ENCODE assay signal across 16 mouse cellular contexts in genomic region chr4:48992021-48992420, GRCm38 (mm10).
A peak's percentile ranks its signal among the peaks of the same experiment; 100 is the strongest.
DNase-seq lines count a peak whose midpoint lies in the region; ATAC-seq and TF ChIP-seq lines count a peak whose summit lies in the region.
"Had no signal": no experiment of that assay in that cellular context is flagged by ENCODE, and none has a peak within 500 bp of the region (broad histone marks: within the 10 kb centered on the region; RNA-seq: fewer than 3 reads in every experiment).

No protein-coding gene starts in this region.

- DNase-seq in cerebellum, postnatal 36 days, result peak; percentile 7
- DNase-seq in heart, postnatal 14 days, result peak; percentile 7 to 19
- DNase-seq in heart, adult 8-10 months (ENCODE audit: low spot score), result no peak
- peak; percentile 56 for DNase-seq in midbrain, postnatal 0 days (ENCODE audit: low spot score)
- no peak for DNase-seq in midbrain, embryonic 11.5 days (ENCODE audit: low spot score, missing footprints)
- no peak for DNase-seq in layer of hippocampus, adult 9-11 months
- DNase-seq: cerebellum, adult 9-10 months had no signal

- intact Hi-C loops in heart, postnatal 14 days (cut with DNase I), result no loop called here

- WGBS in midbrain, postnatal 0 days, result 53% methylated on average over 3 of the region's 3 CpGs
- WGBS in midbrain, embryonic 11.5 days, result 81% methylated on average over 3 of the region's 3 CpGs

- no peaks in the 10 kb centered on the region for H3K4me1 ChIP-seq in midbrain, postnatal 0 days (ENCODE audit: insufficient read depth, low read length)
- no peaks in the 10 kb centered on the region for H3K4me1 ChIP-seq in midbrain, embryonic 11.5 days (ENCODE audit: control insufficient read depth, insufficient read depth, low read length)
- H3K4me1 ChIP-seq: embryonic facial prominence, embryonic 12.5 days; liver, embryonic 12.5 days; megakaryocyte, embryonic 14.5 days had no signal

- H3K27ac ChIP-seq in midbrain, postnatal 0 days (ENCODE audit: low read depth, low read length), result no peak overlapping the region
- H3K27ac ChIP-seq in midbrain, embryonic 11.5 days (ENCODE audit: low read depth, low read length), result no peak overlapping the region
- H3K27ac ChIP-seq: embryonic facial prominence, embryonic 12.5 days; forebrain, embryonic 10.5 days; layer of hippocampus, adult 2 months; liver, embryonic 12.5 days had no signal

- H3K36me3 ChIP-seq in midbrain, postnatal 0 days (ENCODE audit: insufficient read depth, low read length), result no peaks in the 10 kb centered on the region
- no peaks in the 10 kb centered on the region for H3K36me3 ChIP-seq in midbrain, embryonic 11.5 days (ENCODE audit: control insufficient read depth, insufficient read depth, low read length)
- H3K36me3 ChIP-seq: embryonic facial prominence, embryonic 12.5 days; forebrain, embryonic 10.5 days; liver, embryonic 12.5 days had no signal

- no peaks in the 10 kb centered on the region for H3K27me3 ChIP-seq in midbrain, postnatal 0 days (ENCODE audit: insufficient read depth, low read length)
- no peaks in the 10 kb centered on the region for H3K27me3 ChIP-seq in midbrain, embryonic 11.5 days (ENCODE audit: control insufficient read depth, insufficient read depth, low read length)
- H3K27me3 ChIP-seq: embryonic facial prominence, embryonic 12.5 days; liver, embryonic 12.5 days; megakaryocyte, embryonic 14.5 days had no signal

- ATAC-seq in cerebellum, adult (ENCODE audit: insufficient number of reproducible peaks, low FRiP score, low TSS enrichment), result no peak
- ATAC-seq in midbrain, postnatal 0 days (ENCODE audit: low FRiP score), result no peak
- no peak for ATAC-seq in midbrain, embryonic 11.5 days (ENCODE audit: low FRiP score)
- ATAC-seq in monocyte, adult 5-6 weeks (replicated peaks; ENCODE audit: insufficient number of reproducible peaks, low FRiP score, low TSS enrichment, poor library complexity, severe bottlenecking), result no peak
- ATAC-seq: liver, embryonic 12.5 days; lung, postnatal 0 days had no signal

- no peak overlapping the region for H3K4me2 ChIP-seq in midbrain, postnatal 0 days (ENCODE audit: low read depth, low read length, poor library complexity, severe bottlenecking)
- no peak overlapping the region for H3K4me2 ChIP-seq in midbrain, embryonic 11.5 days
- H3K4me2 ChIP-seq: embryonic facial prominence, embryonic 12.5 days; liver, embryonic 12.5 days had no signal

- no peak overlapping the region for H3K4me3 ChIP-seq in midbrain, postnatal 0 days (ENCODE audit: low read depth, low read length)
- H3K4me3 ChIP-seq in midbrain, embryonic 11.5 days (ENCODE audit: low read depth, low read length), result no peak overlapping the region
- H3K4me3 ChIP-seq: embryonic facial prominence, embryonic 12.5 days; forebrain, embryonic 10.5 days; layer of hippocampus, adult 2 months; liver, embryonic 12.5 days; megakaryocyte, embryonic 14.5 days; myocyte had no signal

- H3K9ac ChIP-seq in midbrain, postnatal 0 days (replicated peaks; ENCODE audit: low read length, poor library complexity, severe bottlenecking), result no peak overlapping the region
- H3K9ac ChIP-seq in midbrain, embryonic 11.5 days (ENCODE audit: low read length), result no peak overlapping the region
- H3K9ac ChIP-seq: embryonic facial prominence, embryonic 12.5 days; liver, embryonic 12.5 days had no signal

- no peak for TF ChIP-seq CTCF in midbrain, postnatal 0 days (IDR thresholded peaks at IDR 0.05)

- H3K9me3 ChIP-seq in midbrain, postnatal 0 days (ENCODE audit: low read length), result no peaks in the 10 kb centered on the region
- no peaks in the 10 kb centered on the region for H3K9me3 ChIP-seq in midbrain, embryonic 11.5 days (ENCODE audit: control insufficient read depth, low read length)
- H3K9me3 ChIP-seq: embryonic facial prominence, embryonic 12.5 days; forebrain, embryonic 10.5 days; liver, embryonic 12.5 days; megakaryocyte, embryonic 14.5 days had no signal

Comparison
In these comparisons a context has a peak if more than half of its experiments do, and no peak if none do; other contexts are left out.
1. DNase-seq: peak in cerebellum, postnatal 36 days (2 of 2), heart, postnatal 14 days (2 of 2) and midbrain, postnatal 0 days (single experiment); none in heart, adult 8-10 months (single experiment), midbrain, embryonic 11.5 days (single experiment) and layer of hippocampus, adult 9-11 months (single experiment).